Mouse (Mus musculus): ENCODE data around the gene Duoxa2. TPM values are rescaled to one million over a fixed set of nuclear protein-coding genes. Genes with fewer than 3 reads are reported as not detected.

The Duoxa2 gene
- polyA plus RNA-seq, 1 experiment from 2014 or later: not detected

- ATAC-seq: no peak
- H3K27me3 ChIP-seq (ENCODE audit: insufficient read depth, low read length): peaks cover 71% of the 10 kb centered on the region
- peaks cover 9% of the 10 kb centered on the region for H3K4me1 ChIP-seq (ENCODE audit: insufficient read depth)
- DNase-seq: no peak
- H3K36me3 ChIP-seq (replicated peaks; ENCODE audit: insufficient read depth, low read length): no peaks in the 10 kb centered on the region
- H3K9ac ChIP-seq (replicated peaks): no peak overlapping the region
- WGBS (ENCODE audit: insufficient replicate concordance): 4% methylated on average over 14 of the region's 14 CpGs
- no peaks in the 10 kb centered on the region for H3K9me3 ChIP-seq (ENCODE audit: low read length)
- H3K27ac ChIP-seq (ENCODE audit: low read depth): no peak overlapping the region
- H3K4me2 ChIP-seq (ENCODE audit: low read depth, low read length): peak overlapping the region; percentile 52
- TF ChIP-seq CTCF (IDR thresholded peaks at IDR 0.05; ENCODE audit: low read depth) (no peak), EP300 (IDR thresholded peaks at IDR 0.05; ENCODE audit: low read depth) (no peak)
- H3K4me3 ChIP-seq (ENCODE audit: low read depth, low read length): no peak overlapping the region
These were observed 1.9 kb downstream of the Duoxa2 start for GRCm38 (mm10) chr2:122300656-122301020.

GRCm38 (mm10) chr2:122301081-122301920, 2.6 kb downstream of the Duoxa2 start:
- Histone ChIP-seq H3K4me1 (ENCODE audit: insufficient read depth) (peaks cover 9% of the 10 kb centered on the region), H3K4me2 (ENCODE audit: low read depth, low read length) (peak overlapping the region; percentile 52), H3K36me3 (replicated peaks; ENCODE audit: insufficient read depth, low read length) (no peaks in the 10 kb centered on the region), H3K9ac (replicated peaks) (no peak overlapping the region), H3K4me3 (ENCODE audit: low read depth, low read length) (peak overlapping the region; percentile 3; the same call in 1 of the 2 replicates), H3K9me3 (ENCODE audit: low read length) (no peaks in the 10 kb centered on the region), H3K27me3 (ENCODE audit: insufficient read depth, low read length) (peaks cover 69% of the 10 kb centered on the region), H3K27ac (ENCODE audit: low read depth) (no peak overlapping the region)
- TF ChIP-seq EP300 (IDR thresholded peaks at IDR 0.05; ENCODE audit: low read depth) (no peak), CTCF (IDR thresholded peaks at IDR 0.05; ENCODE audit: low read depth) (no peak)
- DNase-seq (peak; percentile 29), ATAC-seq (0 out of 2 replicates have a peak, but pooled peaks have one; percentile 16)
- WGBS (ENCODE audit: insufficient replicate concordance): 2% methylated on average over 47 of the region's 48 CpGs

GRCm38 (mm10) chr2:122301921-122302573, 3.3 kb downstream of the Duoxa2 start:
- peaks cover 71% of the 10 kb centered on the region for H3K27me3 ChIP-seq (ENCODE audit: insufficient read depth, low read length)
- no peak for TF ChIP-seq EP300 (IDR thresholded peaks at IDR 0.05; ENCODE audit: low read depth)
- TF ChIP-seq CTCF (IDR thresholded peaks at IDR 0.05; ENCODE audit: low read depth): no peak
- WGBS (ENCODE audit: insufficient replicate concordance): 9% methylated on average over 23 of the region's 23 CpGs

GRCm38 (mm10) chr2:122302574-122303241, 4.0 kb downstream of the Duoxa2 start:
- Histone ChIP-seq H3K9ac (replicated peaks) (no peak overlapping the region), H3K4me1 (ENCODE audit: insufficient read depth) (peaks cover 9% of the 10 kb centered on the region), H3K27me3 (ENCODE audit: insufficient read depth, low read length) (peaks cover 69% of the 10 kb centered on the region), H3K27ac (ENCODE audit: low read depth) (no peak overlapping the region), H3K4me2 (ENCODE audit: low read depth, low read length) (no peak overlapping the region), H3K4me3 (ENCODE audit: low read depth, low read length) (no peak overlapping the region), H3K36me3 (replicated peaks; ENCODE audit: insufficient read depth, low read length) (no peaks in the 10 kb centered on the region), H3K9me3 (ENCODE audit: low read length) (no peaks in the 10 kb centered on the region)
- ATAC-seq (peak; percentile 83), DNase-seq (peak; percentile 79)
- WGBS (ENCODE audit: insufficient replicate concordance): 6% methylated on average over 9 of the region's 9 CpGs
- TF ChIP-seq EP300 (IDR thresholded peaks at IDR 0.05; ENCODE audit: low read depth) (no peak), CTCF (IDR thresholded peaks at IDR 0.05; ENCODE audit: low read depth) (peak; percentile 74)

More at GRCm38 (mm10) chr2:122301921-122302573, 3.3 kb downstream of the Duoxa2 start:
- ATAC-seq: no peak
- H3K36me3 ChIP-seq (replicated peaks; ENCODE audit: insufficient read depth, low read length): no peaks in the 10 kb centered on the region
- H3K9ac ChIP-seq (replicated peaks): no peak overlapping the region
- no peak for DNase-seq
- no peak overlapping the region for H3K27ac ChIP-seq (ENCODE audit: low read depth)
- H3K4me1 ChIP-seq (ENCODE audit: insufficient read depth): peaks cover 9% of the 10 kb centered on the region
- peak overlapping the region; percentile 52 for H3K4me2 ChIP-seq (ENCODE audit: low read depth, low read length)
- H3K9me3 ChIP-seq (ENCODE audit: low read length): no peaks in the 10 kb centered on the region
- H3K4me3 ChIP-seq (ENCODE audit: low read depth, low read length): 0 out of 2 replicates have a peak overlapping the region, but pooled peaks have one; percentile 3

- H3K27me3 ChIP-seq (ENCODE audit: insufficient read depth, low read length): peaks cover 62% of the 10 kb centered on the region
- TF ChIP-seq CTCF (IDR thresholded peaks at IDR 0.05; ENCODE audit: low read depth) (no peak), EP300 (IDR thresholded peaks at IDR 0.05; ENCODE audit: low read depth) (no peak)
- H3K4me3 ChIP-seq (ENCODE audit: low read depth, low read length): no peak overlapping the region
- H3K27ac ChIP-seq (ENCODE audit: low read depth): no peak overlapping the region
- no peaks in the 10 kb centered on the region for H3K9me3 ChIP-seq (ENCODE audit: low read length)
- DNase-seq (no peak), ATAC-seq (no peak)
- 91% methylated on average over 6 of the region's 6 CpGs for WGBS (ENCODE audit: insufficient replicate concordance)
- H3K36me3 ChIP-seq (replicated peaks; ENCODE audit: insufficient read depth, low read length): no peaks in the 10 kb centered on the region
- no peak overlapping the region for H3K4me2 ChIP-seq (ENCODE audit: low read depth, low read length)
- H3K4me1 ChIP-seq (ENCODE audit: insufficient read depth): peaks cover 9% of the 10 kb centered on the region
- H3K9ac ChIP-seq (replicated peaks): no peak overlapping the region
These were observed 5.8 kb downstream of the Duoxa2 start for GRCm38 (mm10) chr2:122304544-122304943.
